Mouse (Mus musculus) frontal cortex, postnatal 25 days (tissue): ENCODE results near the gene Rbm28.

Experiments used
- DNase-seq, 2 experiments: peaks; one replicate each; pipeline ENCODE4 v3.0.0; 2022; ENCODE audit warnings: low spot score in 2 of 2

Gene Rbm28

GRCm38 (mm10) chr6:29144971-29145370 is 19.8 kb downstream of the Rbm28 start:
- no peak for DNase-seq

GRCm38 (mm10) chr6:29143608-29144007 is 21.2 kb downstream of the Rbm28 start:
- DNase-seq = peak; percentile 36 to 50

DNA sequence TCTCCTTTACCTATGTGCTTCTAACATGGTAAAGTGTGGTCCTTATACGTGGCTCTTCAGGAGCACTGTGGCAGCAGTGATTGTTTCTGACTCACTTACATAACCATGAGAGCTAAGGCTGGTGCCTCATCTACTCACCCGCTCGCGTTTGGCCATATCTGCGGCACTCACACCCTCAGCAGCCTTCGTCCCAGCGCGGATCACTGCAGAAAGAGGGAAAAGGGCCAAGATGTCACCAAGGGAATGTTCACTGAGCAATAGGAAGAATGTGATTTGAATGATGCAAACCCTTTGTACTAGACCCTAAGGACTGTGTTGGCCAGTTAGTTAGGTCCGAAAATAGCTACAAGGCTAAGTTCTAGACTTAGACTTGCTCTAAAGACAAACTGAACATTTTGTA is 27.4 kb downstream of the Rbm28 start:
- DNase-seq = no peak

- no peak for DNase-seq
These were observed 31.7 kb downstream of the Rbm28 start for GRCm38 (mm10) chr6:29133100-29133499.

DNA sequence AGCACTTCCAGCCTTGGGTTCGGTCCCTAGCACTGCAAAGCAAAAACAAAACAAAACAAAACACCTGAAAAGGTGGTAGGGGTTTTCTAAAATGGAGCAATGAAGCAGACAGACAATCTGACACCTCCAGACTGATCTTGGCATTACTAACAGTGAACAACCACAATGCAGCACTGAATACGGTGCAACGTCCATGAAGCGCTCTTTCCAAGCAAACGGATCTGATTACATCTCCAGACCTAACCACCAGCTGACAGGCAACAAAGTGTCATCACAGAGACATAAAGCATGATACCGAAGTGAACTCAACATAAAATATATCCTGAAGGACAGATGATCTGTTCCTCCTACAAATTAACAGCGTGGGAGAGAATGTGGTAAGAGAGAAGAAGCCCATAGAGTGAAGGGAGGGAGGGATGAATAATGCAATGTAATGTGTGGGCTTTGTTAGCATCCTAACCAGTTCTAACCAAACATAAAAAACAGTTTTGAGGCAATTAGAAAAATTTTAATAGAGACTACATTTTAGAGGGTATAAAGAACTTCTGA is 37.9 kb downstream of the Rbm28 start:
- no peak for DNase-seq

DNA sequence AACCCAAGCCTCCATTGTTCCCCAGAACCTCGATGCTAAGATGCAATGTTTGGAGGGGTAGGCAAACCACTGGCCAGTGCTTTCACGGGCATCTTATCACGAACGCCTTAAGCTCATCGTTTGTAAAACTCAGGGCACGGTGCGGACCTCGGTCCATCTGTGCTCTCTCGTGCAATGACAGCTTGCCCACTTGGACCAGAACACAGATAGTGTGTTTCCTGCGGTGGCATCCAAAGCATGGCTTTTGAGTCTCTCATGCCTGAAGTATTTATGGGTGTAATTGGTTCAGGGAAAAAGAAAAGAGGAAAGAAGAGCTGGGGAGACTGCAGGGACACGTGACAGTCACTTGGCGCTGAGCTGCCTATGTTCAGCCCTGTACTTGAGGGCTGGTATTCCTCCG is 44.8 kb downstream of the Rbm28 start:
- DNase-seq = no peak

DNA sequence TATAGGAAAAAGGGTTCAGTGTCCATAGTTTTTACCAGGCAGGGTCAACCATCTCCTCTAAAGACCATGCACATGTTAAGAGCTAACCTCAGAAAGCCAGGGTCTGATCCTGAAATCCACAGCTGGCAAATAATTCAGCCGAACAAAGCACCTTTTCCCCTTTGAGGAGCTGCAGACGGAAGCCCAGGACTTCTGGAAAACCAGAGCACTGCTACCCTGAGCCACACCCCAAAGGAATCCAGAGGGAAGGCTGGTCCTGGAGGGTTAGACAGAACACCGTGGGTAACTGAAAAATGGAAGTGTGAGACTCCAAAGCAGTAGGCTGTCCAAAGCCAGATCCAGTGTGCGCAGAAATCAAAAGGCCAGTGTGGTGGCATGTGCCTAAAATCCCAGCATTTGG is 45.8 kb downstream of the Rbm28 start:
- DNase-seq = no peak

DNA sequence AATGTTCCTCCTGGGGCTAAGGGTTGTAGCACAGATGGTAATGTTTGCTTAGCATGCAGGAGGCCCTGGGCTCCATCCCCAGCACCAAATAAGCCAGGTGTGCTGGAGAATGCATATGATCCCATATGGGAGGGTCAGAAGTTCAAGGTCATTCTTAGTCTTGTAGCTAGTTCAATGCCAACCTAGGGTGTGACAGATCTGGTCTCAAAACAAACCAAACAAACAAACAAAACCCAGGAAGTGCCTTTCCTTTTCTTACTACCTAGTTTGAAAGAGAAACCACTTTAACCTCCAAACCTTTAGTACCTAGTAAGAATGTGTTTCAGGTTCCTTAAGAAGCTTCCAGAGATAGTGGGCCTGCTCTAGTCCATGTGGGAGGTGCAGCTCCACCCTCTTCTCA is 46.6 kb downstream of the Rbm28 start:
- DNase-seq = no peak

DNA sequence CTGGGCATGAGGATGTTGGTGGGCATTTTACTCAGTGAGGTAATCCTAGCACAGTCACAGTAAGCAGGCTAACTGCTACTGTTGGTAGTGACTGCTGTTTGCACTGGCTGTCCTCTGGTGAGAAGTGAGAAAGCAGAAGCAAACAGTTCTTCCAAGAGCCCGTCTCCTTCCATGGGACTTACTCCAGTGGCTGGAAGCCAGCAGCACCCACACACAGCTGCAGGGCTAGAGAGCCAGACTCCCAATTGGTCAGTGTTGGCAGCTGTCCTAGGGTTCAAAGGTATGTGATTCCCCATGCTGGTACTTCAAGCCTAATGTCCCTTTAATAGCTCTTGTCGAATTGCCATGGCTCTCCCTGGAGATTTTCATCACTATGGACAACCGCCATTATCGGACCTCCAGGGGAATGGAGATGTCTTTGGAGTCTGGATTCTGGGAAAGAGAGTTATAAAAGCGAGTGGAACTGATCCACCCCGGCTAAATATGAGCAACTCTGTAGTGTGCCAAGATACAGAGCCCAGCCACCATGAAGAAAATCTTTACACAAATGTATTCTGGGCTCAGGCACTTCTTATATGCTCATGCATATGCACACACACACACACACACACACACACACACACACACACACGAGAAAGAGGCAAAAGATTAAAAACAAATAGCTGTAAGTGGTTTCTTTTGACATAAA is 47.2 kb downstream of the Rbm28 start:
- DNase-seq = peak; percentile 26 to 27

DNA sequence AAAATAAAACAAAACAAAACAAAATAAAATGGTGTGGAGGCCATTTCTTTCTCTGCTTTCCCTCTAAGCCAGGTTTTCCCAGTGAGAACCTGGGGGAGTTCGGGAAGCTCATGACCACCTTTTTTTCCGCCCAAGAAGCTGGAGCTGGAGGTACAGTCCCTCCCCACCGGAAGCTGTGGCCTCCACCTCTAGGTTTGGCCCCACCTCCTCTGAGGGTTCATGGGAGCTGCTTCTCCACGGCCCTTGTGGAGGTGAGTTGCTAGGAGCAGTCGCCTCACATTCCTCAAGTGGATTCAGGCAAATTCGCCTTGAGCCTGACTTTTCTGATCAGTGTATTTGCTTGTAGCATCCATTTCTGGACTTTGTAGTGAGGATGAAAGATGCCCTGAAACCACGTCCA is 49.0 kb downstream of the Rbm28 start:
- DNase-seq = no peak

DNA sequence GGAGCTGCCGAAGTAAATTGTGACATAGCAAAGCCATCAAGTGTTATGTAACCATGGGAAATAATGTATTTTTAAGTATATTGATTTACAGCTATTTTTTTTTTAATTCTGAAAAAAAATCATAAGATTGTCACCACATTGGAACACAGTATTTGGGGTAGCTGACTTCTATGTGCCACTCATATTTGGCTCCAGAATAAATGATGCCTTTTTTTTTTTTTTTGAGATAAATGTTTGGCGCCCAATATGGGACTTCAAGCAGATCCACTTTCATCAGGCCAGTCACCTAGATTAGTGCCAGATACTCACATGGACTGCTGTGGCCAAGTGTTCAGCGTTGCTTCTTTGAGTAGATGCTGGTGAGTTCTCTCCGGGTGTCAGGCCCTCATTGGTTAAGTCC is 53.3 kb downstream of the Rbm28 start:
- DNase-seq = no peak

DNA sequence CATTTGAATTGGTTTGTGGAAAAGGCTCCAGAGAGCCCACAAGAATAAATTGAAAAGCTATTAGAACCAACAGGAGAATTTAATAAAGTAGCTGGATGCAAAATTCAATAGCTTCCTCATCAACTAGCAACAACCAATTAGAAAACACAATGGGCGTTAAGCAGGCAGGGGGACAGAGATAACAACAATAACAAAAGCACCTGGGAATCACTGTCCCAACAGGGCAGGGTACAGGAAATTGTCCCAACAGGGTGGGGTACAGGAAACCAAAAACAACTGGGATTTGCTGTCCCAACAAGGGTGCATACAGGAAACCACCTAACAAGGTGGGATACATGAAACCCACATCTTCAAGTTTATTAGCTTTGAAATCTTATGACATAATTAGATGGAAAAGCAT is 56.4 kb downstream of the Rbm28 start:
- DNase-seq = no peak

DNA sequence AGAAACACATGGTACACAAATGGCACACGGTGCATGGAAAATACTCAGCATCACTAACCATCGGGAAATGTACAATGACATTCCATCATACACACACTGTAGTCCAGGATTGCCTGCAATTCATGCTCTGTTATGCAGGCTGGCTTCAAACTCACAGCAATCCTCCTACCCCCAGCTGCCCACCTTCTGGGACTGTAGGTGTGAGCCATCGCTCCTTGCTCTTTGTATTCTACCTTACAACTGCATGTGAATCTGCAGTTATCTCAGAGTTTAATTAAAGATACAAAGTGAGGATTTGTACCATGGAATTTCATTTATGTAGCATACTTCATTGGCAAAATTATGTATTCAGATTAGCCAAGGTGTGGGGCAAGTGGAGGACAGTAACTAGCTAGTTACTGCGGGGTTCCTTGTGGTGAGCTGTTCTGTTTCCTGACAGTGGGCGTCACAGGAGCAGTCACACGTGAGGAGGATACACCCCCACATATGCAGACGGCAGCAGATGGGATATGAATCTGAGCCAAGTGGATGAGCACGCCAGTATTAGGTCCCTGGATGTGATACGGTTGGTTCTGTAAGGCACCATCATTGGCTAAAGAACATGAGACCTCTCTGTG is 63.5 kb downstream of the Rbm28 start:
- DNase-seq = no peak

GRCm38 (mm10) chr6:29100423-29100822 is 64.4 kb downstream of the Rbm28 start:
- DNase-seq = no peak

GRCm38 (mm10) chr6:29099536-29100170 is 65.2 kb downstream of the Rbm28 start:
- DNase-seq = peak in 1 of 2 experiments; percentile 30

DNA sequence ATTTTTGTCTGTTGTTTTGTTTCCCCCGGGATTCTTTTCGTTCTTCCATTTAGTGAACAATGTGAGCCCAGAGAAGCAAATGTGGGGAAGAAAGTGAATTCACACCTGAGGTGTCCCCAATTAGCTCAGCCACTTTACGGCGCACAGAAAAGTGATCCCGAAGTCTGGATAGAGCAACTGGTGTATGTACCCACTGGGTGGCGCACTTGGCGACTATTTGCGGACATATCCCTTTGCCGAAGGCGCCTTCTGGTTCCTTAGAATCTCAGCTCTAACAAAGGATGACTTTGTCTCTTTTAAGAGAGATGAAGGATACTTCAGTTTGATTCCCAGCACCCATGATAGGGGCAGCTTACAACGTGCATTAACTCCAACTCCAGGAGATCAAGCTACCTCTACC is 71.9 kb downstream of the Rbm28 start:
- DNase-seq = no peak

DNA sequence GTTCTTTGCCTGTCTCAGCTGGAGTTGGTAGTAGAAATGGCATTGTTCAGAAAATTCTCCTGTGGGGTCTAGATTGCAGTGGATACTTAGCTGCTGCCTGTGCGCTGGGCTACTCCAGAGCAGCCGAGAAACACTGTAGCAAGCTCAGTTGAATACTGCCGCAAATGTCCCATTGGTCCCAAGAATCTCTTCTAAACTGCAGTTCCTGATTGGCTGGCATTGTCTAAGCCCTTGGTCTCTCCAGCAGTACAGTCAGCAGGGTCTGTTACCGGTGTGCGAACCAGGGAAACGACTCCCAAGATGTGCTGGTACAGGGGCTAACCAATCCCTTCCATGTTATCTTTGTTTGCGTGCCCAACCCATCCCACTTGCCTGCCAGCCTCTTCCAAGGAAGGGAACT is 72.6 kb downstream of the Rbm28 start:
- no peak for DNase-seq

- DNase-seq = no peak
These were observed 76.7 kb downstream of the Rbm28 start for GRCm38 (mm10) chr6:29087921-29088709.

DNA sequence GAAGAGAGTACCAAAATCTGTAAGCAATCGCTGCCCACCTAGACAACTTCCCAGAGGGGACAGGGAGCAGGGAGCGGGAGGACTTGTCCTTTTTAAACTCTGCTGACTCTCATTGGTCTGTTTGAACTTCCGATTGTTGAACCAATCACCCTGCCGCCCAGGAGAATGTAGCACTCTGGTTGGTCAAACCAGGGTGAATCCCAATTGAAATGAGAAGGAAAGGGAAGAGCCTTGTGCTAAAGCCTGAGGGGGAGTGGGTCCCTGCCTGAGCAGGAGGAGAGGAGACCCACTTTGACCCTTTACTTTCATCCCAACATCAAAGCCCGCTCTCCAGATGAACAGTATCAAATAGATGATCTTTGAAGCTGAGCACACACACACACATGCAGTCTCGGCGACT is 80.4 kb downstream of the Rbm28 start:
- no peak for DNase-seq

DNA sequence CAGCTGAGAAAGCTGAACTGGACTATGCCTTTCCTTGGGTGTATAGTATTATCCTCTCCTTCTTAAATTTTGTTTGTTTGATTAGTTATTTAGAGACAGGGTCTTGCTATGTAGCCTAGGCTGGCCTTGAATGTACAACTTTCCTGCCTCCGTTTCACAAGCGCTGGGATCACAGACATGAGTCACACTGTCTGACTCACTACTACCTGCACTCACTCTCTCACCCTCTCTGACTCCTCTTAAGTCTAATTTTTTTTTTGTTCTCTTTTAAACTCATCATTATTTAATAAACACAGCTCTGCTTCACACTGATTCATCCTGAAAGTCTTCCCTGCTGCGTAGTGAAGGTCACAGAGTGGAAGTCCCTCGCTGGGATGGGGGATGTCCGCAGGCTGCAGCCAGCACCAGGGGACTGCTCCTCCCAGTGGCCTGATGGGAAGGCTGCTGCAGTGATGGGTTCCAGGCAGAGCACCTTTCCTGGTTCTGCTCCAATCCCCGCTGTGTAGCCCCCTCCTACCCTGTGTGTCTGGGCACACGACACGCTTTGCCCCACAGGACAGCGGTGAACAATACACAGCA is 81.9 kb downstream of the Rbm28 start:
- DNase-seq = no peak

DNA sequence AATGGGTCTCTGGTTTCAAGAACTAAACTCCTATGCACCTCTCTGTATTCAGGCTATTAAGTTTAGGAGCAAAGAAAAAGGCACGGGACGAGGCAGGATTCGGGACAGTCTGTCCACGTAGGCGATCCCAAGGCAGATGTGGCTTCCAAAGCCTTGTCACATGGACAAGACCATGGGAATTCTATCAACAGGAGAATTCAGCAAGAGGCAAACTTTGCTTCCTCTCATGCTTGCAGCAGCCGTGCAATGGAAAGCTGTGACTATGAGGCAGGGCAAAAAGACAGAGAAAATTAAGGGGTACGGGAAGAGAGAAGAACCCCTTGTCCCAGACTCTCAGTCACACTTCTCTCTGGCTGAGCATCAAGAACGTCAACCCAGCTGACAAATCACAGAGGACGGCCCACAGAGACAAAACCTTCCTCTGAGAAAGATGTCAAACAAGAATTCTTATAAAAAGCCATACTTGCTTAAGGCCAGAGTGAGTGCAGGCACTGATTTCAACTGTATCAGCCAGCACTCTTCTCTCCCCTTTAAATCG is 82.9 kb downstream of the Rbm28 start:
- no peak for DNase-seq

DNA sequence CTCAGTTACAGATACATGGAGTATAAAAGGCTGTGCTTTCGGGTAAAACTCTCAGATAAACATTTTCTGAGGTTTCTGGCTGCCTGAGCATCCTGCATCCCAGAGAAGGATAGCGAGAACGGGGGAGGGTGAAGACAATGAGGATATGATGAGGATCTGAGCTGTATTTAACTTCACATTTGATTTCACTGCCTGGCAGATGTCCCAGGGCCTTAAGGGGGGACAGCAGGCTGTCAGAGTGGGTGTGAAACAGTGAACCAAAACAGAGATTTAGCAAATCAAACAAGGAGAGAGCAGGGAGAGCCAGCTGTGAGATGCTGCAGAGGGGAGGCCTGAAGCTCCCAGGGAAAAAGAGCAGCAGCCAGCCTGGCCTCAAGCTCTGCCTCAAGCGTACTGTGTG is 85.5 kb downstream of the Rbm28 start:
- DNase-seq = peak; percentile 22 to 25
